Mouse (Mus musculus) stomach, embryonic 16.5 days (tissue): ENCODE data around the gene Marveld3. TPM values are rescaled to one million over a fixed set of nuclear protein-coding genes. Genes with fewer than 3 reads are reported as not detected.

Source experiments
- ATAC-seq: fragments of 200-750 bp; cut with Nextera tagmentation; 2 replicates; pipeline ENCODE4 v1.8.0; 2017; ENCODE audit warnings: moderate number of reproducible peaks, moderate TSS enrichment; ENCODE audit not compliant: insufficient read depth, low FRiP score
- H3K27ac ChIP-seq: fragments of 300-500 bp; sonication (generic); 2 replicates; pipeline ENCODE4 v1.5.1; 2014; ENCODE audit warnings: low read length
- H3K27me3 ChIP-seq: fragments of 300-500 bp; sonication (generic); 2 replicates; pipeline ENCODE4 v1.6.1; 2014; ENCODE audit warnings: low read length, control low read depth, mixed read lengths; ENCODE audit not compliant: control insufficient read depth, insufficient read depth
- H3K36me3 ChIP-seq: fragments of 300-500 bp; sonication (generic); 2 replicates; pipeline ENCODE4 v1.6.1; 2014; ENCODE audit warnings: low read length; ENCODE audit not compliant: control insufficient read depth, insufficient read depth
- H3K4me1 ChIP-seq: fragments of 300-500 bp; sonication (generic); 2 replicates; pipeline ENCODE4 v1.6.1; 2014; ENCODE audit warnings: low read length, control low read depth, mixed read lengths; ENCODE audit not compliant: control insufficient read depth, insufficient read depth
- H3K4me2 ChIP-seq: fragments of 300-500 bp; sonication (generic); 2 replicates; pipeline ENCODE4 v1.6.1; 2014; ENCODE audit warnings: low read depth, low read length, mixed read lengths
- H3K4me3 ChIP-seq: fragments of 300-500 bp; sonication (generic); replicated peaks from 2 replicates; pipeline ENCODE4 v1.5.1; 2014; ENCODE audit warnings: mild to moderate bottlenecking, low read length
- H3K9ac ChIP-seq: fragments of 300-500 bp; sonication (generic); 2 replicates; pipeline ENCODE4 v1.6.1; 2014; ENCODE audit warnings: low read length
- H3K9me3 ChIP-seq: fragments of 300-500 bp; sonication (generic); replicated peaks from 2 replicates; pipeline ENCODE4 v1.6.1; 2016; ENCODE audit warnings: low read length, control low read depth; ENCODE audit not compliant: control insufficient read depth
- WGBS: fragments of 180-500 bp; shearing (Covaris S2); extraction: QIAGEN DNeasy Blood & Tissue Kit; methylation state at CpG from one replicate; pipeline ENCODE4 v1.1.7; 2014; 5-methylcytosine and 5-hydroxymethylcytosine counted together
- polyA plus RNA-seq: library from polyadenylated mRNA; unstranded; fragments of >200 nt; fragmentation: Nextera tagmentation; extraction: Ambion mirVana; gene quantifications from 2 replicates; pipeline ENCODE4 v1.2.1, GENCODE M21; 2015

The Marveld3 gene
- polyA plus RNA-seq, 1 experiment from 2014 or later, result 7.1 TPM

DNA sequence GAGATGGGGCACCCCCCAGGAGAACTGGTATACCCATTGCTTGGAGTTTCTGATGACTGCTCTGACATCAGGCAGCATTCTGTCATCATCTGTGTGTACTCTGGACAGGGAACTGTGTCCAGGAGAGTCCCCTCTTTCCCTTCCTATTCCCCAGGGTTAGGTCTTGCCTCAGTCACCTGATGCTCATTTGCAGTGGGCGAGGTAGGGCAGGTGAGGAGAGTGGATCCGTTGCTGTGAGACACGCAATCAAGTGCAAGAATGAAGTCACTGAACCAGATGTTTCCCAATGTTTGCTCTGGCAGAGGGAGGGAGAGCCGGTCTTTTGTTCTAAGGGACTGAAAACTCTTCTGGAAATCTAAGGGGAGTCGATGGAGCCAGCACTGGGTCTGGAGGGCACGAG lies 17.3 kb upstream of the Marveld3 start:
- Histone ChIP-seq H3K27me3 (no peaks in the 10 kb centered on the region), H3K4me1 (no peaks in the 10 kb centered on the region), H3K4me2 (no peak overlapping the region), H3K27ac (no peak overlapping the region), H3K4me3 (no peak overlapping the region), H3K9ac (no peak overlapping the region), H3K36me3 (no peaks in the 10 kb centered on the region), H3K9me3 (no peaks in the 10 kb centered on the region)
- WGBS, result 60% methylated on average over 6 of the region's 6 CpGs
- no peak for ATAC-seq

GRCm38 (mm10) chr8:109972901-109973300 lies 10.9 kb upstream of the Marveld3 start:
- Histone ChIP-seq H3K4me3 (no peak overlapping the region), H3K4me1 (no peaks in the 10 kb centered on the region), H3K9ac (no peak overlapping the region), H3K36me3 (no peaks in the 10 kb centered on the region), H3K9me3 (no peaks in the 10 kb centered on the region), H3K4me2 (no peak overlapping the region), H3K27me3 (0 out of 2 replicates have a peak, but pooled peaks cover 4% of the 10 kb centered on the region), H3K27ac (no peak overlapping the region)
- 74% methylated on average over 4 of the region's 4 CpGs for whole genome bisulfite sequencing
- ATAC-seq, result no peak

- 8% methylated on average over 9 of the region's 9 CpGs for WGBS
- no peak overlapping the region for H3K4me2 ChIP-seq
Observed at GRCm38 (mm10) chr8:109970323-109970722, 8.3 kb upstream of the Marveld3 start.

DNA sequence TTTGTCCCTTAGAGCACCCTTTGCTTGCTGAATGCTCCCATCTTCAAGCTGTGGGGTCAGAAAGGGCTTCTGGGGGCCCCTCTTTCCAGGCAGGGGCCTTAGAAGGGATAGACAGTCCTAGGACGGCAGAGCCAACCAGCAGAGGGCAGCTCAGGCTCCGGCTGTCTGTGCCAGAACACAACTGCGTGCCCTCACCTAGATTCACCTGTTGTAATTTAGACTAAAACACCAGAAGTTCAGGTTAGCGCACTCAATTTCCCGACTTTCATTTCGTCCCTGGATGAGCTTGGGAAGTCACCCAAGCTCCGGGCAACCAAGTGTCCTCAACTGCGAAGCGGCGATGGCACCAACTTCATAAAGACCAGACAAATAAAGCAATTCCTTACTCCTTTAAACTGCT lies 6.8 kb upstream of the Marveld3 start:
- Histone ChIP-seq H3K4me2 (no peak overlapping the region), H3K9me3 (no peaks in the 10 kb centered on the region), H3K4me3 (no peak overlapping the region), H3K27ac (no peak overlapping the region), H3K36me3 (no peaks in the 10 kb centered on the region), H3K9ac (no peak overlapping the region), H3K4me1 (no peaks in the 10 kb centered on the region), H3K27me3 (0 out of 2 replicates have a peak, but pooled peaks cover 4% of the 10 kb centered on the region)
- WGBS, result 45% methylated on average over 10 of the region's 10 CpGs
- ATAC-seq, result no peak

More at GRCm38 (mm10) chr8:109970323-109970722, 8.3 kb upstream of the Marveld3 start:
- no peaks in the 10 kb centered on the region for H3K9me3 ChIP-seq
- H3K4me1 ChIP-seq, result no peaks in the 10 kb centered on the region
- H3K4me3 ChIP-seq, result no peak overlapping the region
- H3K27me3 ChIP-seq, result 0 out of 2 replicates have a peak, but pooled peaks cover 4% of the 10 kb centered on the region
- H3K9ac ChIP-seq, result no peak overlapping the region
- no peaks in the 10 kb centered on the region for H3K36me3 ChIP-seq
- H3K27ac ChIP-seq, result no peak overlapping the region
- no peak for ATAC-seq

DNA sequence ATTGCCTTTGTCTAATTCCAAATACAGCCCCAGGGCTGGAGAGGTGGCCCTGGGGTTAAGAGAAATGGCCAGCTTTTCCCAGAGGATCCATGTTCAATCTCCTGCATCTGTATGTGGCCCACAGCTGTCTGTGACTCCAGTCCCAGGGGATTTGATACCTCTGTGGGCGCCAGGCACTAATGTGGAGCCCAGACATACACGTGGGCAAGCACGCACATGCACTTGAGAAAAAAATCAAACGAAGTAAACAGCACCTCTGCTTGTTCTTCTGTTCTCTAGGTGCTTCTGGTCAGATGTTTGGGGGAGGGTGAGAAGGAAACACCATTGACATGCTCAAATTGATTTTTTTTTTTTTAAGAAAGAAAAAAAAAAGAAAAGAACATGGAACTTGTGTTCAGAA lies 2.1 kb upstream of the Marveld3 start:
- no peaks in the 10 kb centered on the region for H3K36me3 ChIP-seq
- H3K9ac ChIP-seq, result no peak overlapping the region
- no peak overlapping the region for H3K27ac ChIP-seq
- 0 out of 2 replicates have a peak, but pooled peaks cover 7% of the 10 kb centered on the region for H3K4me1 ChIP-seq
- 63% methylated on average over 4 of the region's 4 CpGs for WGBS
- no peaks in the 10 kb centered on the region for H3K9me3 ChIP-seq
- ATAC-seq, result no peak
- no peak overlapping the region for H3K4me2 ChIP-seq
- peaks cover 15% of the 10 kb centered on the region for H3K27me3 ChIP-seq
- no peak overlapping the region for H3K4me3 ChIP-seq

- H3K36me3 ChIP-seq, result no peaks in the 10 kb centered on the region
- peaks cover 15% of the 10 kb centered on the region for H3K27me3 ChIP-seq
- H3K4me1 ChIP-seq, result 0 out of 2 replicates have a peak, but pooled peaks cover 9% of the 10 kb centered on the region
- 61% methylated on average over 13 of the region's 13 CpGs for WGBS
- no peak for ATAC-seq
- no peak overlapping the region for H3K4me3 ChIP-seq
- H3K9me3 ChIP-seq, result no peaks in the 10 kb centered on the region
- no peak overlapping the region for H3K9ac ChIP-seq
- no peak overlapping the region for H3K4me2 ChIP-seq
- H3K27ac ChIP-seq, result no peak overlapping the region
Observed at GRCm38 (mm10) chr8:109963421-109963820, 1.4 kb upstream of the Marveld3 start.

GRCm38 (mm10) chr8:109962896-109963295 lies 893 bp upstream of the Marveld3 start:
- H3K27me3 ChIP-seq, result peaks cover 15% of the 10 kb centered on the region
- H3K27ac ChIP-seq, result no peak overlapping the region
- 66% methylated on average over 9 of the region's 9 CpGs for WGBS
- H3K4me3 ChIP-seq, result no peak overlapping the region
- H3K9me3 ChIP-seq, result no peaks in the 10 kb centered on the region
- H3K4me1 ChIP-seq, result 0 out of 2 replicates have a peak, but pooled peaks cover 13% of the 10 kb centered on the region
- H3K36me3 ChIP-seq, result no peaks in the 10 kb centered on the region
- no peak overlapping the region for H3K4me2 ChIP-seq
- no peak overlapping the region for H3K9ac ChIP-seq
- no peak for ATAC-seq

DNA sequence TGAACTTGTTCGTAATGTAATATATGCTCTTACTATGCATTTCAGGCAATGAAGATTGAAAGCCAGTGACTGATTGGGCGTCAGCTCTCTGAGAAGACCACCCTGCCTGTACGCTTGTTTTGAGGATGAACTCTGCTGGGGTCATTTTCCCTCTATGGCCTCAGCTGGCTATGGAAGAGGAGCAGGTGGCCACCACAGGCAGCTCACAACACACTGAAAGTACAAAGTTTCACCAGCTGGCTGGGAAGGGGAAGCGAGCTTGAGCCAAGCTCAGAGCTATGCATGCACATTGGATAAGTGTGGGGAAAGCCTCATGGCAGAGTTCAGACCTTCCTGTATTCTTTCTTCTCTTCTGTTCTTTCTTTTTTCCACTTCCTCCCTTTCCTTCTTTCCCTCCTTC lies 2.9 kb downstream of the Marveld3 start:
- WGBS, result 74% methylated on average over 4 of the region's 4 CpGs

DNA sequence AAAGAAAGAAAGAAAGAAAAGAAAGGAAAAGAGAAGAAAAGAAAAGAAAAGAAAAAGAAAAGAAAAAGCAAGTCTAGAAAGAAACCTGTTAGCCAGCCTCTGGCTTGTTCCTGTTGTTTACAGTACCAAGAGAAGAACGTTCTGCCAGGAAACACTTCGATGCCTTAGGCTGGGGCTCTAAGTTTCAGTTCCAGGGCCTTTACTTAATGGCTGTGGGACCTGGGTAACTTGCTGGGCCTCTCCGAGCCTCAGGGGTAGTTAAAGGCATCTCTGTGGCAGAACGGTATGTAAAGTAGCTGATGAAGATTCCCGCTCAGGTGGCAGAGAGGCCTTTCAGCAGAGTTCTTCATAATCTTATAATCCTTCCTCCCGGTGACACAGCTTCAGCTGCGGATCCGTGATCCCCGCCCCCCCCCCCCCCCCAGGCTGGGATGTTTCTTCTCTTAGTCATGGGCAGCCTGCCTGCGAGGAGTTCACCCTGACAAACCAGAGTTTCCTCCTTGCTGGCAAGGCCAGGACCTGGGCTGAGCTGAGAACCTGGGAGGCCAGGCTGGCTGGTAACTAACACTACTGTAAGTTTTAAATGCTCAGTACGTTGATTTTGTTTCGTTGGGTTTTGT lies 3.9 kb downstream of the Marveld3 start:
- no peaks in the 10 kb centered on the region for H3K9me3 ChIP-seq
- 23% methylated on average over 12 of the region's 12 CpGs for WGBS
- ATAC-seq, result no peak
- H3K27me3 ChIP-seq, result peaks cover 15% of the 10 kb centered on the region
- H3K27ac ChIP-seq, result peak overlapping the region; percentile 75
- H3K36me3 ChIP-seq, result no peaks in the 10 kb centered on the region
- H3K4me1 ChIP-seq, result peaks cover 22% of the 10 kb centered on the region
- H3K4me2 ChIP-seq, result no peak overlapping the region
- no peak overlapping the region for H3K9ac ChIP-seq
- H3K4me3 ChIP-seq, result no peak overlapping the region

More for the DNA sequence above, 2.9 kb downstream of the Marveld3 start:
- Histone ChIP-seq H3K9me3 (no peaks in the 10 kb centered on the region), H3K9ac (no peak overlapping the region), H3K27ac (peak overlapping the region; percentile 75; the same call in 1 of the 2 replicates), H3K27me3 (peaks cover 15% of the 10 kb centered on the region), H3K4me3 (no peak overlapping the region), H3K36me3 (no peaks in the 10 kb centered on the region), H3K4me1 (peaks cover 22% of the 10 kb centered on the region), H3K4me2 (no peak overlapping the region)
- no peak for ATAC-seq
